Comparison of ENCODE assay signal across 23 mouse cellular contexts in the genomic region with DNA sequence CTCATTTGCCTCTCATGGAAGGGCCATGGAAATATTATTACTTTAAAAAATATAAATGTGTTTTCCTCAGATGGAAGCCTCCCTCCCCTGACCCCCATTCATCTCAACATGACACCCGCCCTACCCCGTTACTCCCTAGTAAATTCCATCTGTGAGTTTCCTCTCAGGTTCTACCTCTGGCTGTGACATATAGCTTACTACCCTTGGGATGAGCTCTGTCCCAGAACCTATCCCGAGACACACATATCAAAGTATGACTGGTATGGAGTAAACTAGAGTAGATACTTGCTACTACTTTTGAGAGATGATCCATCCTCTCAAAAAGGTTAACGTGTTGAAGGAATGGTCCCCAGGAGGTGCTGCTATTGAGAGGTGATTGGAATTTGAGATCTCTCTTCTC. TPM values are rescaled to one million over a fixed set of nuclear protein-coding genes. Genes with fewer than 3 reads are reported as not detected.
DNase-seq lines count a peak whose midpoint lies in the region; ATAC-seq and TF ChIP-seq lines count a peak whose summit lies in the region.
"Had no signal": no experiment of that assay in that cellular context is flagged by ENCODE, and none has a peak within 500 bp of the region (broad histone marks: within the 10 kb centered on the region; RNA-seq: fewer than 3 reads in every experiment).

No protein-coding gene starts in this region.

- H3K79me2 ChIP-seq in heart, adult 2 months (replicated peaks; ENCODE audit: control insufficient read depth, insufficient read depth, low read length) = no peaks in the 10 kb centered on the region
- no peaks in the 10 kb centered on the region; the same call in 1 of the 2 replicates for H3K79me2 ChIP-seq in macrophage (ENCODE audit: inconsistent target)

- H3K9ac ChIP-seq in heart, adult 2 months (ENCODE audit: low read depth, low read length) = no peak overlapping the region
- H3K9ac ChIP-seq in midbrain, embryonic 11.5 days (ENCODE audit: low read length) = no peak overlapping the region
- no peak overlapping the region for H3K9ac ChIP-seq in midbrain, embryonic 13.5 days (replicated peaks)

- no peak overlapping the region for H3K4me2 ChIP-seq in midbrain, embryonic 11.5 days
- no peak overlapping the region for H3K4me2 ChIP-seq in midbrain, embryonic 13.5 days (replicated peaks)

- no peaks in the 10 kb centered on the region for H3K36me3 ChIP-seq in heart, adult 2 months (ENCODE audit: control insufficient read depth, insufficient read depth, low read length)
- no peaks in the 10 kb centered on the region for H3K36me3 ChIP-seq in midbrain, embryonic 11.5 days (ENCODE audit: control insufficient read depth, insufficient read depth, low read length)
- H3K36me3 ChIP-seq in midbrain, embryonic 13.5 days = no peaks in the 10 kb centered on the region
- no peaks in the 10 kb centered on the region for H3K36me3 ChIP-seq in macrophage (ENCODE audit: inconsistent target)
- H3K36me3 ChIP-seq: G1E had no signal

- H3K27ac ChIP-seq in heart, adult 2 months = no peak overlapping the region
- H3K27ac ChIP-seq in midbrain, embryonic 11.5 days (ENCODE audit: low read depth, low read length) = no peak overlapping the region
- H3K27ac ChIP-seq in midbrain, embryonic 13.5 days = no peak overlapping the region
- peak overlapping the region; percentile 99; the same call in 1 of the 2 replicates for H3K27ac ChIP-seq in macrophage

- no peaks in the 10 kb centered on the region for H3K27me3 ChIP-seq in heart, adult 2 months (ENCODE audit: control insufficient read depth, insufficient read depth, low read length)
- no peaks in the 10 kb centered on the region for H3K27me3 ChIP-seq in midbrain, embryonic 11.5 days (ENCODE audit: control insufficient read depth, insufficient read depth, low read length)
- no peaks in the 10 kb centered on the region for H3K27me3 ChIP-seq in midbrain, embryonic 13.5 days
- H3K27me3 ChIP-seq: CH12.LX, Patski had no signal

- no peak for TF ChIP-seq CTCF in heart, adult 2 months (IDR thresholded peaks at IDR 0.05)

- H3K9me3 ChIP-seq in midbrain, embryonic 11.5 days (ENCODE audit: control insufficient read depth, low read length) = no peaks in the 10 kb centered on the region
- no peaks in the 10 kb centered on the region for H3K9me3 ChIP-seq in midbrain, embryonic 13.5 days

- ATAC-seq in midbrain, embryonic 11.5 days (ENCODE audit: low FRiP score) = no peak
- no peak for ATAC-seq in midbrain, embryonic 13.5 days
- ATAC-seq: activated CD4-positive, CD25-positive, alpha-beta regulatory T cell, adult 4 months; CD4-positive, CD25-positive, alpha-beta regulatory T cell, adult 4 months; Patski had no signal

- H3K4me3 ChIP-seq in heart, adult 2 months = no peak overlapping the region
- H3K4me3 ChIP-seq in midbrain, embryonic 11.5 days (ENCODE audit: low read depth, low read length) = no peak overlapping the region
- no peak overlapping the region for H3K4me3 ChIP-seq in midbrain, embryonic 13.5 days (replicated peaks)
- no peak overlapping the region for H3K4me3 ChIP-seq in macrophage (ENCODE audit: inconsistent target)

- peak; percentile 58 for DNase-seq in heart, adult 11 months
- DNase-seq in heart, adult 2 months = no peak
- DNase-seq in midbrain, embryonic 11.5 days (ENCODE audit: low spot score, missing footprints) = peak; percentile 66
- DNase-seq in adrenal gland, adult (ENCODE audit: inconsistent age in 2 of 2, low spot score in 1 of 2) = no peak
- DNase-seq: adrenal gland, adult 2 months; adrenal gland, adult 8-10 months; adrenal gland, postnatal 10 days; adrenal gland, postnatal 14 days; adrenal gland, postnatal 25 days; adrenal gland, postnatal 36 days; B cell, adult 2 months; cerebellum, adult 11 months; cerebellum, adult 11-12 months; cerebellum, adult 18-20 months; cerebellum, adult 2 months had no signal

- 90% methylated on average over 4 of the region's 4 CpGs for WGBS in heart, adult 2 months
- 91% methylated on average over 4 of the region's 4 CpGs for WGBS in midbrain, embryonic 11.5 days
- WGBS in midbrain, embryonic 13.5 days = 94% methylated on average over 4 of the region's 4 CpGs
- 96% methylated on average over 4 of the region's 4 CpGs for WGBS in macrophage (ENCODE audit: missing documents)

- intact Hi-C loops in heart, adult 2 months (cut with DNase I) = no loop called here

- no peak for TF ChIP-seq EP300 in heart, adult 2 months (IDR thresholded peaks at IDR 0.05; ENCODE audit: insufficient read depth, low read depth, low read length)

- H3K4me1 ChIP-seq in heart, adult 2 months (ENCODE audit: control insufficient read depth, insufficient read depth, low read length) = peaks cover 10% of the 10 kb centered on the region
- no peaks in the 10 kb centered on the region for H3K4me1 ChIP-seq in midbrain, embryonic 11.5 days (ENCODE audit: control insufficient read depth, insufficient read depth, low read length)
- no peaks in the 10 kb centered on the region for H3K4me1 ChIP-seq in midbrain, embryonic 13.5 days (replicated peaks)

- TF ChIP-seq POLR2A in heart, adult 2 months (IDR thresholded peaks at IDR 0.05; ENCODE audit: insufficient read depth, low read depth, low read length) = no peak

RNA-seq across cellular contexts. Expression of a gene that starts 42.2 kb away (rescaled TPM):
- 10 to 100 TPM; 47.8 to 51.8 TPM for total RNA-seq in heart, adult 2 months (2021)
- 28.1 and 52.2 TPM in 2 replicates for polyA plus RNA-seq in heart, adult 2 months (2012; rRNA removed)
- polyA plus RNA-seq in midbrain, embryonic 11.5 days (2014; fragmentation: Nextera tagmentation; extraction: Ambion mirVana) = 5.9 and 7.3 TPM in 2 replicates
- polyA plus RNA-seq in midbrain, embryonic 13.5 days (2015; fragmentation: Nextera tagmentation; extraction: Ambion mirVana) = 6.4 and 6.7 TPM in 2 replicates
- 100 to 1,000 TPM in 15 of 26 experiments, 10 to 100 TPM in 11; 16.5 to 157 (median 107) TPM for total RNA-seq in macrophage (2018; cell fraction: chromatin; rRNA removed)
- total RNA-seq in macrophage (2018; cell fraction: cytosol; rRNA removed) = 100 to 1,000 TPM; 154 to 389 (median 241) TPM
- 100 to 1,000 TPM in 25 of 26 experiments, 10 to 100 TPM in 1; 88.6 to 676 (median 368) TPM for total RNA-seq in macrophage (2018; cell fraction: nucleus; rRNA removed)
- 156 to 277 TPM (median 258 TPM) in 3 replicates for polyA plus RNA-seq in macrophage (2018)
- total RNA-seq: MEL had no signal

Comparison
In these comparisons a context has a peak if more than half of its experiments do, and no peak if none do; other contexts are left out.
1. DNase-seq: peak in heart, adult 11 months (single experiment) and midbrain, embryonic 11.5 days (single experiment); none in heart, adult 2 months (0 of 2) and adrenal gland, adult (0 of 2).